Mouse (Mus musculus): ENCODE data around the gene Sgpp1. TPM values are rescaled to one million over a fixed set of nuclear protein-coding genes. Genes with fewer than 3 reads are reported as not detected.

Gene Sgpp1
- 10 to 100 TPM; 27.5 to 29.4 TPM for total RNA-seq (2021)
- long read RNA-seq, experiment 1, transcript Sgpp1-201 (3 exons, 3,323 nt), result major isoform, 62 of 62 reads
- long read RNA-seq, experiment 1, partial matches to known transcripts, result 0 of 62 reads
- long read RNA-seq, experiment 1, other reads (novel, unspliced or antisense), result 0 of 62 reads
- long read RNA-seq, experiment 2, transcript Sgpp1-201 (3 exons, 3,323 nt), result major isoform, 41 of 42 reads
- long read RNA-seq, experiment 2, partial matches to known transcripts, result 0 of 42 reads
- long read RNA-seq, experiment 2, other reads (novel, unspliced or antisense), result 1 of 42 reads

- intact Hi-C loops (cut with DNase I), result loop anchor here (1.0 to 5.0 kb wide), 2 partner anchors 66 to 138 kb away; partner anchors contain the start of genes Ppp2r5e and Wdr89
- Histone ChIP-seq H3K27ac (peak within 1 kb of the TSS; percentile 91), H3K4me3 (peak within 1 kb of the TSS; percentile 90)
- no peak for TF ChIP-seq CTCF (IDR thresholded peaks at IDR 0.05)
- DNase-seq (ENCODE audit: extremely low spot score in 1 of 2, low spot score in 2 of 2), result peak; percentile 82
Measured at GRCm38 (mm10) chr12:75735246-75736200, at the start of gene Sgpp1. Gene Sgpp1 (minus strand): TSS chr12:75735729.

GRCm38 (mm10) chr12:75784271-75784751 is 48.8 kb upstream of the Sgpp1 start:
- TF ChIP-seq CTCF (IDR thresholded peaks at IDR 0.05), result no peak
- Histone ChIP-seq H3K27ac (no peak overlapping the region), H3K4me3 (no peak overlapping the region)
- intact Hi-C loops (cut with DNase I), result loop anchor here (10.0 kb wide), 2 partner anchors 690 to 810 kb away; no protein-coding TSS in a partner anchor
- DNase-seq (ENCODE audit: extremely low spot score in 1 of 2, low spot score in 2 of 2), result no peak

GRCm38 (mm10) chr12:75781995-75782394 is 46.5 kb upstream of the Sgpp1 start:
- Histone ChIP-seq H3K4me3 (no peak overlapping the region), H3K27ac (no peak overlapping the region)
- TF ChIP-seq CTCF (IDR thresholded peaks at IDR 0.05), result no peak
- intact Hi-C loops (cut with DNase I), result loop anchor here (10.0 kb wide), 2 partner anchors 693 to 813 kb away; no protein-coding TSS in a partner anchor
- no peak for DNase-seq (ENCODE audit: extremely low spot score in 1 of 2, low spot score in 2 of 2)

- TF ChIP-seq CTCF (IDR thresholded peaks at IDR 0.05), result no peak
- DNase-seq (ENCODE audit: extremely low spot score in 1 of 2, low spot score in 2 of 2), result no peak
- Histone ChIP-seq H3K27ac (no peak overlapping the region), H3K4me3 (no peak overlapping the region)
- intact Hi-C loops (cut with DNase I), result loop anchor here (10.0 kb wide), 2 partner anchors 693 to 813 kb away; no protein-coding TSS in a partner anchor
Measured at GRCm38 (mm10) chr12:75781445-75781844, 45.9 kb upstream of the Sgpp1 start.

GRCm38 (mm10) chr12:75772424-75773034 is 37.0 kb upstream of the Sgpp1 start:
- peak; percentile 62 for TF ChIP-seq CTCF (IDR thresholded peaks at IDR 0.05)
- DNase-seq (ENCODE audit: extremely low spot score in 1 of 2, low spot score in 2 of 2), result peak in 1 of 2 experiments; percentile 45
- intact Hi-C loops (cut with DNase I), result loop anchor here (5.0 kb wide), 2 partner anchors 95 to 310 kb away; no protein-coding TSS in a partner anchor
- Histone ChIP-seq H3K4me3 (no peak overlapping the region), H3K27ac (no peak overlapping the region)

GRCm38 (mm10) chr12:75771410-75771809 is 35.9 kb upstream of the Sgpp1 start:
- intact Hi-C loops (cut with DNase I), result loop anchor here (5.0 kb wide), 2 partner anchors 94 to 309 kb away; no protein-coding TSS in a partner anchor
- no peak for TF ChIP-seq CTCF (IDR thresholded peaks at IDR 0.05)
- no peak for DNase-seq (ENCODE audit: extremely low spot score in 1 of 2, low spot score in 2 of 2)
- H3K4me3 ChIP-seq, result no peak overlapping the region
- no peak overlapping the region for H3K27ac ChIP-seq

- no peak for DNase-seq (ENCODE audit: extremely low spot score in 1 of 2, low spot score in 2 of 2)
- Histone ChIP-seq H3K27ac (no peak overlapping the region), H3K4me3 (no peak overlapping the region)
- no peak for TF ChIP-seq CTCF (IDR thresholded peaks at IDR 0.05)
- intact Hi-C loops (cut with DNase I), result no loop called here
Measured at GRCm38 (mm10) chr12:75766885-75767317, 31.4 kb upstream of the Sgpp1 start.

GRCm38 (mm10) chr12:75766395-75766794 is 30.9 kb upstream of the Sgpp1 start:
- intact Hi-C loops (cut with DNase I), result no loop called here
- H3K27ac ChIP-seq, result no peak overlapping the region
- no peak for TF ChIP-seq CTCF (IDR thresholded peaks at IDR 0.05)
- H3K4me3 ChIP-seq, result no peak overlapping the region
- no peak for DNase-seq (ENCODE audit: extremely low spot score in 1 of 2, low spot score in 2 of 2)

- H3K4me3 ChIP-seq, result no peak overlapping the region
- DNase-seq (ENCODE audit: extremely low spot score in 1 of 2, low spot score in 2 of 2), result no peak
- no peak overlapping the region for H3K27ac ChIP-seq
- TF ChIP-seq CTCF (IDR thresholded peaks at IDR 0.05), result no peak
- intact Hi-C loops (cut with DNase I), result no loop called here
Measured at GRCm38 (mm10) chr12:75765751-75766150, 30.2 kb upstream of the Sgpp1 start.

GRCm38 (mm10) chr12:75756387-75756786 is 20.9 kb upstream of the Sgpp1 start:
- H3K27ac ChIP-seq, result no peak overlapping the region
- no peak overlapping the region for H3K4me3 ChIP-seq
- TF ChIP-seq CTCF (IDR thresholded peaks at IDR 0.05), result no peak
- no peak for DNase-seq (ENCODE audit: extremely low spot score in 1 of 2, low spot score in 2 of 2)
- intact Hi-C loops (cut with DNase I), result no loop called here

GRCm38 (mm10) chr12:75753730-75754129 is 18.2 kb upstream of the Sgpp1 start:
- intact Hi-C loops (cut with DNase I), result no loop called here
- H3K27ac ChIP-seq, result no peak overlapping the region
- TF ChIP-seq CTCF (IDR thresholded peaks at IDR 0.05), result no peak
- H3K4me3 ChIP-seq, result no peak overlapping the region
- no peak for DNase-seq (ENCODE audit: extremely low spot score in 1 of 2, low spot score in 2 of 2)

All from left cerebral cortex, adult 2 months (tissue).